Mouse (Mus musculus) gastrocnemius, adult 2 months (tissue): ENCODE measurements around the gene Tspan18. TPM values are rescaled to one million over a fixed set of nuclear protein-coding genes. Genes with fewer than 3 reads are reported as not detected.

Experiments
- DNase-seq: peaks from one replicate; pipeline ENCODE4 v3.0.0; 2022
- H3K27ac ChIP-seq: fragments of 200-600 bp; 2 replicates; pipeline ENCODE4 v1.8.1; 2022; ENCODE audit warnings: mild to moderate bottlenecking
- H3K4me3 ChIP-seq: fragments of 200-600 bp; 2 replicates; pipeline ENCODE4 v1.8.1; 2022; ENCODE audit warnings: mild to moderate bottlenecking, moderate library complexity
- CTCF ChIP-seq: fragments of 200-600 bp; IDR thresholded peaks from 2 replicates; pipeline ENCODE4 v1.8.1; 2022; ENCODE audit warnings: antibody characterized with exemption, mild to moderate bottlenecking, moderate library complexity
- intact Hi-C: fragments of 180-260 bp; cut with DNase I; formaldehyde crosslinking; loops from one replicate; pipeline ENCODE4 v1.15.1; 2025
- long read RNA-seq, 2 experiments: library from polyadenylated mRNA; stranded (forward); transcript quantifications; one replicate each; pipeline ENCODE4 v2.0.0; 2021
- total RNA-seq, 2 experiments: library from RNA; stranded (reverse); gene quantifications; 2 replicates each; pipeline ENCODE4 v1.2.3; 2021

Gene Tspan18
- total RNA-seq = 1 to 10 TPM; 1.5 to 2.4 TPM
- long read RNA-seq, experiment 1, partial matches to known transcripts = 0 of 3 reads
- long read RNA-seq, experiment 1, other reads (novel, unspliced or antisense) = 1 of 3 reads
- long read RNA-seq, experiment 2, partial matches to known transcripts = 0 of 2 reads
- long read RNA-seq, experiment 2, other reads (novel, unspliced or antisense) = 0 of 2 reads

- intact Hi-C loops = loop anchor here (1.0 to 5.0 kb wide), 5 partner anchors 48 to 117 kb away; no protein-coding TSS in a partner anchor
- TF ChIP-seq CTCF = no peak
- peak within 1 kb of the TSS; percentile 80 for H3K27ac ChIP-seq
- DNase-seq = peak; percentile 87
- H3K4me3 ChIP-seq = peak within 1 kb of the TSS; percentile 75
These were observed at the start of gene Tspan18 for GRCm38 (mm10) chr2:93333817-93334731. Gene Tspan18 (minus strand): TSS chr2:93334505.

- no peak for DNase-seq
- intact Hi-C loops = loop anchor here (5.0 kb wide), 1 partner anchor 52 kb away; the partner anchor contains the start of gene Tspan18
- no peak for TF ChIP-seq CTCF
- Histone ChIP-seq H3K27ac (no peak overlapping the region), H3K4me3 (no peak overlapping the region)
These were observed 49.5 kb upstream of the Tspan18 start for GRCm38 (mm10) chr2:93383831-93384230.

- no peak for DNase-seq
- no peak for TF ChIP-seq CTCF
- no peak overlapping the region for H3K4me3 ChIP-seq
- no peak overlapping the region for H3K27ac ChIP-seq
- intact Hi-C loops = loop anchor here (5.0 kb wide), 1 partner anchor 48 kb away; the partner anchor contains the start of gene Tspan18
These were observed 46.4 kb upstream of the Tspan18 start for GRCm38 (mm10) chr2:93380680-93381089.

GRCm38 (mm10) chr2:93377797-93378196 is 43.5 kb upstream of the Tspan18 start:
- intact Hi-C loops = no loop called here
- DNase-seq = no peak
- H3K4me3 ChIP-seq = no peak overlapping the region
- H3K27ac ChIP-seq = no peak overlapping the region
- TF ChIP-seq CTCF = no peak

- intact Hi-C loops = no loop called here
- no peak for TF ChIP-seq CTCF
- Histone ChIP-seq H3K4me3 (no peak overlapping the region), H3K27ac (no peak overlapping the region)
- no peak for DNase-seq
These were observed 42.9 kb upstream of the Tspan18 start for GRCm38 (mm10) chr2:93377157-93377556.

- H3K27ac ChIP-seq = no peak overlapping the region
- intact Hi-C loops = no loop called here
- DNase-seq = no peak
- TF ChIP-seq CTCF = no peak
- no peak overlapping the region for H3K4me3 ChIP-seq
These were observed 38.6 kb upstream of the Tspan18 start for GRCm38 (mm10) chr2:93372872-93373271.

- Histone ChIP-seq H3K4me3 (no peak overlapping the region), H3K27ac (no peak overlapping the region)
- intact Hi-C loops = no loop called here
- no peak for TF ChIP-seq CTCF
- DNase-seq = no peak
These were observed 37.8 kb upstream of the Tspan18 start for GRCm38 (mm10) chr2:93372097-93372571.

- H3K27ac ChIP-seq = no peak overlapping the region
- H3K4me3 ChIP-seq = no peak overlapping the region
- intact Hi-C loops = no loop called here
- DNase-seq = peak; percentile 49
- no peak for TF ChIP-seq CTCF
These were observed 34.6 kb upstream of the Tspan18 start for GRCm38 (mm10) chr2:93368954-93369353.

GRCm38 (mm10) chr2:93367962-93368361 is 33.7 kb upstream of the Tspan18 start:
- Histone ChIP-seq H3K27ac (no peak overlapping the region), H3K4me3 (no peak overlapping the region)
- DNase-seq = no peak
- intact Hi-C loops = no loop called here
- no peak for TF ChIP-seq CTCF

- Histone ChIP-seq H3K4me3 (no peak overlapping the region), H3K27ac (peak overlapping the region; percentile 31; the same call in 1 of the 2 replicates)
- intact Hi-C loops = no loop called here
- DNase-seq = peak; percentile 56
- TF ChIP-seq CTCF = no peak
These were observed 31.1 kb upstream of the Tspan18 start for GRCm38 (mm10) chr2:93365411-93365810.

- H3K4me3 ChIP-seq = no peak overlapping the region
- H3K27ac ChIP-seq = no peak overlapping the region; the same call in 1 of the 2 replicates
- no peak for DNase-seq
- no peak for TF ChIP-seq CTCF
- intact Hi-C loops = no loop called here
These were observed 30.6 kb upstream of the Tspan18 start for GRCm38 (mm10) chr2:93364951-93365350.

- no peak overlapping the region for H3K27ac ChIP-seq
- intact Hi-C loops = no loop called here
These were observed 27.1 kb upstream of the Tspan18 start for GRCm38 (mm10) chr2:93361454-93361853.

GRCm38 (mm10) chr2:93360310-93360709 is 26.0 kb upstream of the Tspan18 start:
- intact Hi-C loops = no loop called here
- Histone ChIP-seq H3K4me3 (no peak overlapping the region), H3K27ac (no peak overlapping the region)
- no peak for TF ChIP-seq CTCF
- no peak for DNase-seq

More at GRCm38 (mm10) chr2:93361454-93361853, 27.1 kb upstream of the Tspan18 start:
- H3K4me3 ChIP-seq = no peak overlapping the region
- TF ChIP-seq CTCF = no peak
- DNase-seq = no peak
